Mouse (Mus musculus) neural tube, embryonic 15.5 days (tissue): ENCODE results near the gene Ppp1r12a. TPM values are rescaled to one million over a fixed set of nuclear protein-coding genes. Genes with fewer than 3 reads are reported as not detected.

Experiments used
- ATAC-seq: fragments of 200-750 bp; cut with Nextera tagmentation; 2 replicates; pipeline ENCODE4 v1.8.0; 2017; ENCODE audit warnings: mild to moderate bottlenecking, moderate TSS enrichment, moderate library complexity; ENCODE audit not compliant: low FRiP score
- H3K27ac ChIP-seq: fragments of 300-500 bp; sonication (generic); replicated peaks from 2 replicates; pipeline ENCODE4 v1.5.1; 2015; ENCODE audit warnings: mild to moderate bottlenecking, inconsistent platforms
- H3K27me3 ChIP-seq: fragments of 300-500 bp; sonication (generic); replicated peaks from 2 replicates; pipeline ENCODE4 v1.6.1; 2015; ENCODE audit warnings: inconsistent platforms
- H3K36me3 ChIP-seq: fragments of 300-500 bp; sonication (generic); 2 replicates; pipeline ENCODE4 v1.6.1; 2015; ENCODE audit warnings: inconsistent platforms
- H3K4me1 ChIP-seq: fragments of 300-500 bp; sonication (generic); 2 replicates; pipeline ENCODE4 v1.6.1; 2015; ENCODE audit warnings: inconsistent platforms
- H3K4me2 ChIP-seq: fragments of 300-500 bp; sonication (generic); 2 replicates; pipeline ENCODE4 v1.6.1; 2015; ENCODE audit warnings: inconsistent platforms, mild to moderate bottlenecking, moderate library complexity
- H3K4me3 ChIP-seq: fragments of 300-500 bp; sonication (generic); replicated peaks from 2 replicates; pipeline ENCODE4 v1.5.1; 2015; ENCODE audit warnings: mild to moderate bottlenecking, inconsistent platforms
- H3K9ac ChIP-seq: fragments of 300-500 bp; sonication (generic); replicated peaks from 2 replicates; pipeline ENCODE4 v1.6.1; 2015; ENCODE audit warnings: mild to moderate bottlenecking, inconsistent platforms
- H3K9me3 ChIP-seq: fragments of 300-500 bp; sonication (generic); replicated peaks from 2 replicates; pipeline ENCODE4 v1.6.1; 2016; ENCODE audit warnings: inconsistent platforms
- WGBS: fragments of 180-500 bp; shearing (Covaris S2); methylation state at CpG from one replicate; pipeline ENCODE4 v1.1.7; 2015; ENCODE audit warnings: mixed read lengths; 5-methylcytosine and 5-hydroxymethylcytosine counted together
- polyA plus RNA-seq: library from polyadenylated mRNA; unstranded; fragments of >200 nt; fragmentation: Nextera tagmentation; extraction: Ambion mirVana; gene quantifications from 2 replicates; pipeline ENCODE4 v1.2.1, GENCODE M21; 2015

Gene Ppp1r12a
- polyA plus RNA-seq, 1 experiment from 2014 or later, result 63.4 TPM

DNA sequence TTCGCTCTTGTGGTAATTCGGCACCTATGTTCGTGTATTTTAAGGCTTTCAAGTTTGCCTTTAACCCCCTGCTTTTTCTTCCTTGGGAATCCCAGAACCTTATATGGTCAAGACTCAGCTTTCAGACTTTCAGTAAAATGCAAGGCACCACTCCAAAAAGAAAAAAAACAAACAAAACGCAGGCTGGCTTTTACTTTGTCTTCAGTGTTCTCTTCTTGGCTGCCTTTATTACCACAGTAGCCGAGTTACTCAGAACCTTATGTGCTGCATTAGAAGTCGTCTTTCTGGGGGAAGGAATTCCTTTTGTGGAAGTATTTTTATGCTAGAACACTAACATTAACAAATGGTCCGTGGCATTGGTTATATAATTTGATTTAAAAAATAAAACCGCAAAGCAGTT is 22.8 kb downstream of the Ppp1r12a start:
- H3K27me3 ChIP-seq, result no peaks in the 10 kb centered on the region
- peak overlapping the region; percentile 28 for H3K27ac ChIP-seq
- H3K4me2 ChIP-seq, result no peak overlapping the region
- 70% methylated on average over 8 of the region's 8 CpGs for WGBS
- H3K36me3 ChIP-seq, result no peaks in the 10 kb centered on the region
- no peaks in the 10 kb centered on the region for H3K9me3 ChIP-seq
- no peak overlapping the region for H3K4me3 ChIP-seq
- H3K9ac ChIP-seq, result no peak overlapping the region
- H3K4me1 ChIP-seq, result peaks cover 12% of the 10 kb centered on the region; the same call in 1 of the 2 replicates
- no peak for ATAC-seq

DNA sequence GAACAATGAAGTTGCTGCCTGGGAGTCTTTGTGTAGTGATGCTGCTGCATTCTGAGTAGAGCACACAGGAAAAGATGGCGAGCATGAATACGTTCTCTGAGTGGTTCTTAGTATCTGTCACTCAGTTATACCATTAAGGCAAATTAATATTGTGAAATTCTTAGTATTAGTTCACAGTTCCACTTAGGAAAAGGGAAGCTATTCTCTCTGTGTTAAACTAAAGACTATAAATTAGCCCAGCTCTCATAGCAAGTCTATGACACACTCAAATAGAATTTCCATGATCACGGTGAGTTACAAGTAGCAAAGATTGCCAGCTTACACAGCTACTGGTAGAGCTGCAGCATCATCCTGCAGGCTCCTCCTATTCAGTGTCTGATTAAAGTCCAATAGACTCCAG is 23.3 kb downstream of the Ppp1r12a start:
- Histone ChIP-seq H3K4me3 (no peak overlapping the region), H3K9me3 (no peaks in the 10 kb centered on the region), H3K27me3 (no peaks in the 10 kb centered on the region), H3K27ac (0 out of 2 replicates have a peak overlapping the region, but pooled peaks have one; percentile 28), H3K9ac (no peak overlapping the region), H3K36me3 (no peaks in the 10 kb centered on the region), H3K4me1 (peaks cover 12% of the 10 kb centered on the region; the same call in 1 of the 2 replicates), H3K4me2 (no peak overlapping the region)
- no peak; the same call in 1 of the 2 replicates for ATAC-seq
- WGBS, result 82% methylated on average over 3 of the region's 3 CpGs

DNA sequence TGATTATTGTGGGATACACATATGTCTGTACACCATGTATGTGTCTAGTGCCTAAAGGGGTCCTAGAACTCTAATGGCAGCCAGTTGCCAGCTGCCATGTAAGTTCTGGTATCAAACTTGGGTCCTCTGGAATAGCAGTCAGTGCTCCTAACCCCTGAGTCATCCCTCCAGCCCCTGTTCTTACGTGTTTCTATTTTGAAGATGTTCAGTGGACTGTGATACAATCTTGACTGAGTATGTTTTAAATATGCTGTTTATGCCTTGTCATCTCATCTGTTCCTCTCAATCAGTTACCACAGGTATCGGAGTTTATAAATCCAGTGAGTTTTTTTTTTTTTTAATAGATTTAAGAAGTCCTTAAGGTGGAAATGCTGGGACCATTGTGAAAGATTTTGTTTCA is 27.3 kb downstream of the Ppp1r12a start:
- no peak overlapping the region for H3K9ac ChIP-seq
- no peaks in the 10 kb centered on the region for H3K36me3 ChIP-seq
- H3K27ac ChIP-seq, result no peak overlapping the region
- no peaks in the 10 kb centered on the region for H3K27me3 ChIP-seq
- H3K4me3 ChIP-seq, result no peak overlapping the region
- H3K4me2 ChIP-seq, result no peak overlapping the region
- H3K9me3 ChIP-seq, result no peaks in the 10 kb centered on the region
- no peak for ATAC-seq
- peaks cover 19% of the 10 kb centered on the region for H3K4me1 ChIP-seq
- 86% methylated on average over 2 of the region's 2 CpGs for WGBS

DNA sequence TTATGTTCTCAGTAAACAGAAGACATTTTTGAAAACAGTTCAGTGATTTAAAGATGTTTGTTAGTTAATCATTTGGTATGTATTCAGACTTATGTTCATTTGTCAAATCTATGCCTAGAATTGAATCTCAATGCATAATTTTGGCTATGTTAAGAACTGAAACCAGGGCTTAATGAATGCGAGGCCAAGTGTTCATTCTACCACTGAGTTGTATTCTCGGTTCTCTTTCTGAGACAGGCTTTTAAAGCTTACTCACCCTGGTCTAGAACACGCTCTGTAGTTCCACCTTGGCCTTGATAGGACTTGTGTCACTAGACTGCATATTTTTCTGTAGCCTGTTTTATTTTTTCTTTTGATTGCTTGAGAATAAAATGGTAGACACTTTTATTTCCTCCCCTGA is 28.0 kb downstream of the Ppp1r12a start:
- H3K27me3 ChIP-seq, result no peaks in the 10 kb centered on the region
- no peak overlapping the region for H3K4me3 ChIP-seq
- peaks cover 18% of the 10 kb centered on the region for H3K4me1 ChIP-seq
- 91% methylated on average over 3 of the region's 3 CpGs for WGBS
- H3K27ac ChIP-seq, result no peak overlapping the region
- H3K9ac ChIP-seq, result no peak overlapping the region
- H3K36me3 ChIP-seq, result no peaks in the 10 kb centered on the region
- no peaks in the 10 kb centered on the region for H3K9me3 ChIP-seq
- no peak overlapping the region for H3K4me2 ChIP-seq
- no peak for ATAC-seq

DNA sequence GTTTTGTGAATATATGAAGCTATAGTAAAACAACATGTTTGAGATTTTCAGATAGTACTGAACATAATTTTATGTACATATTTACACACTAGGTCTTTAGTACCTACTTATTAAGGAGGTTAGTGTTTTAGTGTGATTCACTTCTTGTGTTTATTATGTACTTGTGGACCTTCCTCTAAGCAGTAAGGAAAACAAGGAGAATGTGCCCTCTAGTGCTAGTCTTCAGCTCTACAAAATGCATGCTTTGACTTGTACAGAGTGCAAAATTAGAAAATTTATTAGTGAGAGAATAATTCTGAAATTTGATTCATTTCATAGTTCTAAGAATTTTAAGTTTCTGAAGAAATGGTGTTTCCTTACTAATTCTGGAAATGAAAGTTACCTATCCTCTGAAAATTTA is 28.6 kb downstream of the Ppp1r12a start:
- no peak overlapping the region for H3K4me2 ChIP-seq
- no peak overlapping the region for H3K9ac ChIP-seq
- H3K36me3 ChIP-seq, result no peaks in the 10 kb centered on the region
- peaks cover 16% of the 10 kb centered on the region for H3K4me1 ChIP-seq
- no peaks in the 10 kb centered on the region for H3K9me3 ChIP-seq
- no peaks in the 10 kb centered on the region for H3K27me3 ChIP-seq
- H3K27ac ChIP-seq, result no peak overlapping the region
- H3K4me3 ChIP-seq, result no peak overlapping the region
- no peak for ATAC-seq

DNA sequence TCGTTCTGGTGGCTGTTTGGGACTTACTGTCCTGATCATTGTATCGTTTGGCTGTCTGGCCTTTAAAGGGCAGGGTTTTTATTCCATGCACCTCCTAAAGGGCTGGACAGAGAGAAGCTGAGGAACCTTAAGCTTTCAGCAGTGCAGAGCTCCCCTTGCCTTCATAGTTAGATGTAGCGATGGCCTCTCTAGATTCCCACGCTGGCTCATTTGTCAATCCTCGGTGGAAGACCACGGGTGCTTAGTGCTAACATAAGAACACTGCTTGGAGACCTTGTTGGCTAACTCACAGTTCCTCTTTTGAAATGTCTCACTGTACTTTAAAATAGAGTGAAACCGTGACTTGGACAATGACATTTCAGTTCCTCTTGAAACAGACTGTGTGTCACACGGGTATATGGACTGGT is 29.4 kb downstream of the Ppp1r12a start:
- ATAC-seq, result no peak

DNA sequence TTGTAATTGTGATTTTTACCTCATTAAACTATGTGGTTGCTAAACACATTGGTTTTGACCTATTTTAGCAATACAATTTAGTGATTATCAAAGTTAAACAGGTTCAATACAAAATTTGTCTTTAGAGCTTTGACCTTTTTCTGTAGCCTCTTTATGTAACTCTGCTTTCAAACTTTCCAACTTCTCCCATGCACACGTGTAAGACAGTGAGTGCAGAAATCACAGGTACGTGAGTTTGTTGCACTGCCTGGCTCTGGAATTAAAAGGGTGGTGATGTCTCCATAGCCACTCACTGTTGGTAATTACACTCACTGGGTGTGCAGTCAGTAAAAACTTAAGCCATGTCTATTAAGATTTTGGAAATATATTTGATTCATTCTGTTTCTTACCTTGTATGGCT is 30.3 kb downstream of the Ppp1r12a start:
- H3K4me3 ChIP-seq, result no peak overlapping the region

More for the DNA sequence above, 29.4 kb downstream of the Ppp1r12a start:
- H3K9ac ChIP-seq, result no peak overlapping the region
- H3K27ac ChIP-seq, result no peak overlapping the region
- no peaks in the 10 kb centered on the region for H3K9me3 ChIP-seq
- H3K4me1 ChIP-seq, result peaks cover 16% of the 10 kb centered on the region
- WGBS, result 60% methylated on average over 8 of the region's 8 CpGs
- H3K4me3 ChIP-seq, result no peak overlapping the region
- no peaks in the 10 kb centered on the region for H3K36me3 ChIP-seq
- H3K4me2 ChIP-seq, result no peak overlapping the region
- no peaks in the 10 kb centered on the region for H3K27me3 ChIP-seq

DNA sequence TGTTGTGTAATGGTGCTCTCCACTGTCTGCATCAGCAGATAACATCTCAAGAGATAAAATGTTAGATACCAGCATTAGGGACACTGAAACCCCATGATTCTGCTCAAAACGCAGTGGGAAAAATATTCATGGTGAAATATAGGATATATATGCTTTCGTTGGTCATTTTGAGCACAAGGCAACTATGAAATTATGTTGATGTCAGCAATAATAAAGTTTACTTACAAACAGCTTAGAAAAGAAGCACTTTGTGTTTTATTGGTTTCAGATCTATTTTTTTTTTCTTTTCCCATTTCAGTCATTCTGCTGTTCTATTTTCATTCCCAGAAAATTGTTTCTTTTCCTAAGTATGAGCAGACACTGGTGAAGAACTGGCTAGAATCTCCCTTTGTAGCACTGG is 34.1 kb downstream of the Ppp1r12a start:
- 0 out of 2 replicates have a peak, but pooled peaks cover 5% of the 10 kb centered on the region for H3K36me3 ChIP-seq
- H3K4me2 ChIP-seq, result no peak overlapping the region
- no peak overlapping the region for H3K4me3 ChIP-seq
- H3K27me3 ChIP-seq, result no peaks in the 10 kb centered on the region
- H3K9me3 ChIP-seq, result no peaks in the 10 kb centered on the region
- 95% methylated on average over 2 of the region's 2 CpGs for WGBS
- no peak overlapping the region for H3K9ac ChIP-seq
- ATAC-seq, result no peak
- no peak overlapping the region for H3K27ac ChIP-seq
- peaks cover 15% of the 10 kb centered on the region for H3K4me1 ChIP-seq

More for the DNA sequence above, 30.3 kb downstream of the Ppp1r12a start:
- no peak for ATAC-seq
- Histone ChIP-seq H3K4me2 (no peak overlapping the region), H3K27ac (no peak overlapping the region), H3K9ac (no peak overlapping the region), H3K4me1 (peaks cover 16% of the 10 kb centered on the region), H3K36me3 (no peaks in the 10 kb centered on the region), H3K27me3 (no peaks in the 10 kb centered on the region), H3K9me3 (no peaks in the 10 kb centered on the region)
- WGBS, result 58% methylated on average over 2 of the region's 2 CpGs

DNA sequence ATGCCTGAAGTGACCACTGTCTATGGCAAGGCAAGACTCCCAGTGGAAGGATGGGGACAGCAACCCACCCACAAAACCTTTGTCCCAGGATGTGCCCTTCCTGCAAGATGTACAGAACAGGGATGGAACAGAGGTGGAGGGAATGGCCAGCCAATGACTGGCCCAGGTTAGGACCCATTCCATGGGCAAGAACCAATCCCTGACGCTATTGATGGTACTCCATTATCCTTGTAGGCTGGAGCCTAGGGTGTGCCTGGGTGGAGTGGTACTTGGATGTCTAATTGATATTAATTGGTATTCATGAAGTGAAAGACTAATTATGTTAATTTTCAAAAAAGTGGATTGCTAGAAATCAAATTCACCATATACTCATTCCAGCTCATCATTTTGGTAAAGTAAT is 35.5 kb downstream of the Ppp1r12a start:
- H3K36me3 ChIP-seq, result 0 out of 2 replicates have a peak, but pooled peaks cover 6% of the 10 kb centered on the region
- H3K27me3 ChIP-seq, result no peaks in the 10 kb centered on the region
- WGBS, result 97% methylated on average over 1 of the region's 1 CpGs
- peaks cover 7% of the 10 kb centered on the region for H3K4me1 ChIP-seq
- no peak for ATAC-seq
- H3K9me3 ChIP-seq, result no peaks in the 10 kb centered on the region
- H3K27ac ChIP-seq, result no peak overlapping the region
- no peak overlapping the region for H3K4me3 ChIP-seq
- no peak overlapping the region for H3K9ac ChIP-seq
- no peak overlapping the region for H3K4me2 ChIP-seq

DNA sequence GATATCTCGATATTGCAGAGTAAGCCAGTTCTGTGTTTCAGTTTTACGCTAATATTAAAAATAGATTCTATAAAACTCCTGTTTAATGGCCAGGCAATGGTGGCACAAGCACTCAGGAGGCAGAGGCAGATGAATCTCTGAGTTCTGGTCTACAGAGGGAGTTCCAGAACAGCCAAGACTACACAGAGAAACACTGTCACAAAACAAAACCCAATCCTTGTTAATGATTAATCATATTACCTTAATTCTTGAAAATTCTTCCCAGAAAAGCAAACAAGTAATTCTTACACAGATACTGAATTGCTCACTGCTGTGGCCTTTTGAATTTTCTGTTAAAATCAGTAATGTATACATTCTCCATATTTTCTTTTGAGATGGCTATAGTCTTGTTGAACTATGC is 37.0 kb downstream of the Ppp1r12a start:
- no peaks in the 10 kb centered on the region for H3K27me3 ChIP-seq
- H3K36me3 ChIP-seq, result 0 out of 2 replicates have a peak, but pooled peaks cover 6% of the 10 kb centered on the region
- H3K27ac ChIP-seq, result no peak overlapping the region
- H3K4me1 ChIP-seq, result peaks cover 4% of the 10 kb centered on the region; the same call in 1 of the 2 replicates
- H3K4me2 ChIP-seq, result no peak overlapping the region
- H3K9ac ChIP-seq, result no peak overlapping the region
- H3K9me3 ChIP-seq, result no peaks in the 10 kb centered on the region
- ATAC-seq, result no peak
- WGBS, result 92% methylated on average over 2 of the region's 2 CpGs
- H3K4me3 ChIP-seq, result no peak overlapping the region

DNA sequence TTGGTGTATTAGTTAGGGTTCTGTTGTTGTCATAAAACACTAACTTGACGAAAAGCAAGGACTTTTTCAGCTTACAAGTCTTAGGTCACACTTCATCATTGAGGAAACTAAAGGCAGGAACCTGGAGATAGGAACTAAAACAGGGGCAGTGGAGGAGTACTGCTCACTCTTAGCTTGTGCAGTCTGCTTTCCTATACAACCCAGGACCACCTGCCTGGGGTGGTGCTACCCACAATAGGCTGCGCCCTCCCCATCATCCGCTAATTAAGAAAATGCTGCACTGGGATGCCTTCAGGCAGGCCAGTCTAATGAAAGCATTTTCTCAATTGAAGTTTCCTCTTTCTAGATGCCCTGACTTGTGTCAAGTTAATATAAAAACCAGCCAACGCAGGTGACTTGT is 40.1 kb downstream of the Ppp1r12a start:
- ATAC-seq, result no peak
- no peak overlapping the region for H3K4me2 ChIP-seq
- no peaks in the 10 kb centered on the region for H3K9me3 ChIP-seq
- H3K4me3 ChIP-seq, result no peak overlapping the region
- no peaks in the 10 kb centered on the region for H3K4me1 ChIP-seq
- no peaks in the 10 kb centered on the region for H3K27me3 ChIP-seq
- H3K27ac ChIP-seq, result no peak overlapping the region
- no peak overlapping the region for H3K9ac ChIP-seq
- H3K36me3 ChIP-seq, result 0 out of 2 replicates have a peak, but pooled peaks cover 6% of the 10 kb centered on the region
- WGBS, result 82% methylated on average over 4 of the region's 4 CpGs

DNA sequence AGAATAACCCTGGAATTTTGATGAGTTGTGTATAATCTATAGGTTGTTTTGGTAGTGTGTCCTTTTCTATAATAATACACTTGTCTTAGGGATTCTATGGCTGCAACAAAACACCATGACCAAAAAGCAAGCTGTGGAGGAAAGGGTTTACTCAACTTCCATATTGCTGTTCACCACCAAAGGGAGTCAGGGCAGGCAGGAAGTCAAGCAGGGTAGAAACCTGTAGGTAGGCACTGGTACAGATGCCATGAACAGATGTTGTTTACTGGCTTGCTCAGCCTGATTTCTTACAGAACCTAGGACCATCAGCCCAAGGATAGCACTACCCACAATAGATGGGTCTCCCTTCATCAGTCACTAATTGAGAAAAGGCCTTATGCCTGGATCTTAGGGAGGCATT is 41.4 kb downstream of the Ppp1r12a start:
- no peak overlapping the region for H3K27ac ChIP-seq
- ATAC-seq, result no peak
- H3K4me1 ChIP-seq, result no peaks in the 10 kb centered on the region
- H3K9me3 ChIP-seq, result no peaks in the 10 kb centered on the region
- H3K4me2 ChIP-seq, result no peak overlapping the region
- H3K4me3 ChIP-seq, result no peak overlapping the region
- no peaks in the 10 kb centered on the region for H3K27me3 ChIP-seq
- no peak overlapping the region for H3K9ac ChIP-seq
- 0 out of 2 replicates have a peak, but pooled peaks cover 6% of the 10 kb centered on the region for H3K36me3 ChIP-seq

DNA sequence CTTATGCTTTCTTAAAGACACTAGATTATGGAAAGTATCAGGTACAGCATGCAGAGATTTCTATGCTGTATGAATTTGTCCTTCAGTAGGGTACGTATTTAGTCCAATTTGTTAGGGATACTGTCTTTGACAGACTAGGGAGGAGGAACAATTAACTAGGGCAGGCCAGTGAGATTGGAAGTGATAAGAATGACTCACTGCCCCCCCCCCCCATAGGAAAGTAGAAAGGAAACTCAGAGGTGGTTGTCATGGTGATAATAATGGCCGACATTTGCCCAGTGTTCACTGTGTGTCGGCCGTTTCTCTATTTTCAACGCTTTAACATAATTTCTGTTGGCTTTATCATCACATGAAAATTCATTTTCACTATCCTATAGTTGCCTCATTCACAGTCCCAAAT is 47.4 kb downstream of the Ppp1r12a start:
- no peak overlapping the region for H3K4me3 ChIP-seq
- WGBS, result 68% methylated on average over 5 of the region's 5 CpGs
- no peaks in the 10 kb centered on the region for H3K9me3 ChIP-seq
- H3K4me1 ChIP-seq, result no peaks in the 10 kb centered on the region
- H3K9ac ChIP-seq, result no peak overlapping the region
- no peak overlapping the region for H3K27ac ChIP-seq
- no peaks in the 10 kb centered on the region for H3K27me3 ChIP-seq
- H3K4me2 ChIP-seq, result no peak overlapping the region
- no peak for ATAC-seq
- no peaks in the 10 kb centered on the region for H3K36me3 ChIP-seq
